Mouse (Mus musculus): ENCODE measurements at regions not wholly inside any gene's neighbourhood (a gene's known extent, or its start where the extent isn't known, plus 50 kb on each side); places are given as distances from the start of the nearest gene placed in this dataset.

DNA sequence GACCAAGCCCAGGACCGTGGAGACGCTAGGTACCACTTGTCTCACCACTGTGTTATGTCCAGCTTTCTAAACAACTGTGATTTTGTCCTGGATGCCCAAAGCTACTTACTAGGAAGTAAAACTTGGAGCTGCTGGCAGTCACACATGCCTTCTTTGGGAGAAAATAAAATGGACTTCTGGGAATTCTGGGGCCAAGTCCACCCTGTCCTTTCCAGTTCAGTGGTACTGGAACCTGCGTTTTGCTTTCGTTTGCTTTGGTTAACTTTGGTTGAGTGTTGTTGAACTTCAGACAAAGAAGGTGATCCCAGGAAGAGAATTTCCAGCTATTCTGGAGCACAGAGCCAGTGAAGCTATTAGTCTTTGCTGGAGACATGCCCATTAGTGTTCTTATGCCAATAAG is 139.8 kb downstream of the Gm9817 start:
- DNase-seq: no peak

- DNase-seq: no peak
Observed at GRCm38 (mm10) chr13:45219671-45220070, 141.2 kb downstream of the Gm9817 start.

- DNase-seq: no peak
Observed at GRCm38 (mm10) chr13:45230804-45231203, 152.3 kb downstream of the Gm9817 start.

DNA sequence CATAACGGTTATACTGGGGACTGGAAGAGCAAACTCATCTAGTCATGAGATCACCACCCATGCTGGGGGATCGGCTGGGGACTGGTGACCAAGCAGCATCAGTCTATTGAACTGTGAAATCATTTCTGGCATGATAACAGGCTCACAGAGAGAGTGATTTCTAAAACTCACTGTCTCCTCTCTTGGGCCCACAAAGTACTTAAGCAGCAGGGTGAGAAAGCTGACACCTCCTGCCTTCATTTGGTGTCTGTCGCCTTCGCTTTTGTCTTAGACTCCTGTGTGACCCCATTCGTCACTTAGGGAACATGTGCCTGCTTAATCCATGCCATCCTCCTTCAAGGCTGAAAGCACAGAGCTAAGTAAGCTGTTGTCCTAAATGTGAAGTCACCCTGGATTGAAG is 154.3 kb upstream of the Mylip start:
- DNase-seq: no peak

DNA sequence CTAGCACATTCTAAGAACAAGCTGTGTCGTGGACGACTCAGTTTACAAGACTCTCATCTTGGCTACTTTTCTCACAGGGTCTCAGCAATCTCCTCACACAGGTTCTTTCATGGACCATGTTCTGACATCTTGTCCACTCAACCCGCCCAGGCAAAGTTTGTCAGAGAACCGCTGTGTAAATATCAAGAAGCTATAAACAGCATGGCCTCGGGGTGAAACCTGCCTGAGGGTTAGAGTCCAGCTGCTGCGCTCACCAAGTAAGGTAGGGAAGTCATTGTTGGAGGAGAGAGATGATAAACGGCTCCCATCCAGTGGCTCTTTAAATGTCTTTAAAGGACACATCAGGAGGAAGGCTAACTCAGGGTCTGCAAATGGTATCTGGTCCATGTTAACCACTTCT is 151.3 kb upstream of the Mylip start:
- no peak for DNase-seq

GRCm38 (mm10) chr13:45239153-45239552 is 150.4 kb upstream of the Mylip start:
- peak; percentile 64 for DNase-seq

GRCm38 (mm10) chr13:45240009-45240653 is 149.4 kb upstream of the Mylip start:
- no peak for DNase-seq

DNA sequence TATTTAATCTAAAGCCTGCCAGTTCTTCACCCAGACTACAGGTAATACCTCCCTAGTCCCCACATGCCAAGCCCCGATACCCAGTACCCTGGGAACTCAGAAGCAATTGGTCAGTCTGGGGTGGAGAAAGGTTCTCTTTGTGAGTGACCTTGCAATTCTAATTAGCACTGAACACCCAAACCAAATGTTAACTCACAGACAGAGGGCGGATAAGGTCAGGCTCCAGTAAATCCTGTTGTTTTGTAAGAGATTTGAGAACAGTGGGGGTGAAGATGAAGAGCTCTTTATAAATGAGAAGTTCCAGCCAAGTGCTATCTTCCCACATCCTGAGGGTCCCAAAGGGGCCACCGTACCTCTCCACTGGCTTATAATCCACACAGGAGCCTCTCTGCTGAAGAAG is 147.3 kb upstream of the Mylip start:
- no peak for DNase-seq

GRCm38 (mm10) chr13:45242750-45243149 is 146.8 kb upstream of the Mylip start:
- no peak for DNase-seq

DNA sequence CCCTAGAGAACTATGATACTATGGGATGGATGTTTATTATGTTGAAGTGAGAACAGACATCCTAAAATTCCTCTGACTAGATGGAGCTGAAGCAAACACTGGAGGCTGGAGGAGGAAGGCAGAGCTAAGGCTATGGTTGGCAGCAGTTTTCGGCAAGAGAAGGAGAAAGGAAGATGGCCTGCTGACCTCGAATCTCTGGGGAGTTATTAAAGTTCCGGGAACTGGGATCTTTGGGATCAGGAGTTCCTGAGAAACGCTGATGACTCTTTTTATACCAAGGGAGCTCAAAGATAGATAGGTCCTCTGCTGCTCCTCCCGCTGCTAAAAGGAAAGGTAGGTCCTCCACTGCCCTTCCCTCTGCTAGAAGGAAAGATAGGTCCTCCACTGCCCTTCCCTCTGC is 143.9 kb upstream of the Mylip start:
- DNase-seq: no peak

- no peak for DNase-seq
Observed at GRCm38 (mm10) chr13:45246341-45246740, 143.2 kb upstream of the Mylip start.

DNA sequence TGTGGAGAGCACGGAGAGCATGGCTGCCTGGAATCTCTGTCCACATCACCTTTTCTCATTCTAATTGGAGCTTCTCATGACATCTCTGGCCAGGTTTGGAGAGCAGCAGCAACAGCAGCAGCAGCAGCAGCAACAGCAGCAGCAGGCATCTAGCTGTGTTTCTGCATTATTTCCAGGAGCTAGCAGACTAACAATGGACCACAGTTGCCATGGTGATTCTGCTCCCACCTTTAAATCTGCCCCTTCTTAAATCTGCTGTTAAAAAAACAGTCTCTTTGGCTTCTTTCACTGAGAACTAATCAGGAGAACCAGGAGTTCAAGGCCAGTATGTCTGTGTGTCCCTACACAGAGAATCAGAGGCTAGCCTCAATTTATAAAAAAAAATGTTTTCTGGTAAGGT is 139.5 kb upstream of the Mylip start:
- DNase-seq: no peak

- no peak for DNase-seq
Observed at GRCm38 (mm10) chr13:45251068-45251467, 138.5 kb upstream of the Mylip start.

- DNase-seq: no peak
Observed at GRCm38 (mm10) chr13:45252126-45252525, 137.4 kb upstream of the Mylip start.

DNA sequence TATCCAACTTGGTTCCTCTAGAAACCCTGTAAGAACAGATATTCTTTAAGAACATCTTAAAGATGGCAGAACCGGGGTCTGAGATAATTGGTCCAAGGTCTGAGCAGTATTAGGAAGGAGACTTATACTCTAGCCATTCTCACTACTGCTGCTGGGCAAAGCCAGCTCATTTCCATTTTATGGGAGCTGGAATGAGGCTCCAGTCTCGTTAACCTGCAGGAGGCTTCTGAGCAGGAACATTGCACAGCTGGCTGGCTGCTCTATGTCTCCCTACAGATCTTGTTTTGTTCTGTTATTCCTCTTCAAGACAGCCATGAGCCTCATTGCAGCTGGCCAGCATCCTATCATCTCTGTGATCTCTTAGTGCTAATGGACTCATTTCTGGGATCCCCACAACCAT is 136.3 kb upstream of the Mylip start:
- no peak for DNase-seq

GRCm38 (mm10) chr13:45255277-45255676 is 134.3 kb upstream of the Mylip start:
- DNase-seq: no peak

GRCm38 (mm10) chr13:45262011-45262410 is 127.5 kb upstream of the Mylip start:
- no peak for DNase-seq

DNA sequence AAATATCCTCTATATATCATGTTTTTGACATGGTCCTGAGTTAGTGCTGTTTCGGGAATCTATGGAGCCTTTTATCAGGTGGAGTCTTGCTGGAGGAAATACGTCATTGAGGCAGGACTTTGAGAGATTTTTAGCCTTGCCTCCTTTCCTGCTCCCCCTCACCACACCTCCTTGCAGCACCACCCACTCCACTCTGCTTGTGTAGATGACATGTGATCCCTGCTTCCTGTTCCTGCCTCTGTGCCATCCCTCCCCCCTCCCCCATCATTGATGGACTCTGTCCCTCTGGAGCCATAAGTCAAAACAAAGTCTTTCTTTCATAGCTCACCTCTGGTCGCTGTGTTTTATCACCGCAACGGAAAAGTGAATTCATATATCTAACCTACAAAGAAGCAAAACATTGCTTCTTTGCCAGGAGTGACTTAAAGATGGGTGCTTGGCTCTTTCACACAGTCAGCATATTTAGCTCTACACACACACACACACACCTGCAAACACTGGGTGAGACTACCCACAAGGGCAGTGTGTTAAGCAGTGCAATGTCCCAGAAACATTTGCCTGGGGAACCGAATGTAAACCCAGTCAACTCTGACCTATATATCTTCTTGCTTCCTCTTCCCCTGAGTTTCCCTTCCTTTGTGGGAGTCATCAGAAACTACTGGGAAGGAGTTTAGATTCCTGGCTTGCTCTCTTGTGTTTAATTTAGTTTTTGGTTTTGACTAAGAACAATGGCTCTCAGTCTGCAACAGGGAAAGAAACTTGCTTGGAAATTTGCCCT is 123.1 kb upstream of the Mylip start:
- peak; percentile 17 for DNase-seq

DNA sequence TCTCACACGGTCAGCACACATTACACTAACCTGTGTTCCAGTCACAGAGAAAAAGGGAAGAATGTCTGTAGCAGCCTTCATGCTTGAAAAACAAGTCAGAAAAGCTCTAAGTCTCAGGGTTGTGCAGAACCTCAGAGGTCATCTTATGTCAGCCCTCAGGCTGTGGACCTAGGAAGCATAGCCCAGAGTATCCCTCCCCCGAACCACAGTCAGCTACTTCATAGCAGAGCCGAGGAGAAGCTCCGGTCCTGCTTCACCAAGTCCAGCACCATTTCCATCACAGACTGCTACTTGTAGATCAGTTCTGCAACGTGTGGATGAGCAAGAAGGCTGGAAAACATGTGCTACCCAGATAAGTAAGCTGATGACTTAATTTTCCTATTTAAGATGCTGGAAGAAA is 122.1 kb upstream of the Mylip start:
- DNase-seq: no peak

DNA sequence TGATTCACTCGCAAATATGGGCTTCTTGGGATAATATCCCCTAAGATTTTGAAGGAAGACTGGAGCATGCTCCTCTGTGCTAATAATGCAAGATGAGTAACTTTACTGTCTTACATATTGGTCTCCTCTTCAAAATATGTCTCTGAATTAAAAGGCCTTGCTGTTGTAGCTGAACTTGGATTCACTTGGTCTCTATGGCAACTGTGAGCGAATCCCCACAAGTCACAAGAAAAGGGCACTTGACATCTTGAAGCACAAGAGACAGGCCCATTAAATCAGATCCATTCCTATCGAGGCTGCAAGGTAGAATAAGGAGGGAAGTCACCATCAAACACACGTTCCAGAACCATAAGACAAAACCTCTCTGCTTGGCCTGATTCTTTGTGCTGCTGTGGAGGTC is 121.6 kb upstream of the Mylip start:
- no peak for DNase-seq

DNA sequence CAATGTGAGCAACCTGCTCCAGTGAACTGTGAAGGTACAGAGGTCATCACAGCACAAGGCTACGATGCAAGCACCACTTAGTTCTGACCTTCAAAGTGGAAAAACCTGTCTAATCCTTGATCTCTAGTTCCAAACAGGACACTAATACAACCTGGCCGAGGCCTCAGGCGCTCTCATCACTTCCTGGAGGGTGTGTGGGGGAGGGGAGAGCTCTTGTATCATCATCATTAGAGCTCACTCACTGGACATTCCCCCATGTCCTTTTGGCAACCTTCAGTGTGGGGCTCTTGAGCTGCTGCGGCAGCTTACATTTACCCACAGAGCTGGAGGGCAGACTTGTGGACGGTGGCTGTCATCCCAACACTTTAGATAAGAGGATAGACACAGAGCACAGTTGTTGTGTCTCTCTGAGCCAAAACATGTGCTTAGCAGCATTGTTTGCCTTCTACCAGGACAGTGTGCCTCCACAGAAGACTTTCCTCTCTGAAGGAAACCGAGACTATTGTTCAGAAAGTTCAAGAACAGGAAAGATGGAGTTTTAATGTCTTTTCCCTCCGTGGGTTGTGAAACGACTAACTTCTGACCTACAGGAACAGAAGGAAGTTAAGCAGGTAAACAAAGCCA is 115.2 kb upstream of the Mylip start:
- DNase-seq: peak; percentile 21

GRCm38 (mm10) chr13:45275391-45275790 is 114.2 kb upstream of the Mylip start:
- DNase-seq: no peak

- no peak for DNase-seq
Observed at GRCm38 (mm10) chr13:45277842-45278416, 111.6 kb upstream of the Mylip start.
